Comparison of ENCODE assay signal across 10 mouse cellular contexts in genomic region chr1:82385827-82386230, GRCm38 (mm10).
DNase-seq lines count a peak whose midpoint lies in the region; ATAC-seq lines count a peak whose summit lies in the region.
"Had no signal": no experiment of that assay in that cellular context is flagged by ENCODE, and none has a peak within 500 bp of the region (broad histone marks: within the 10 kb centered on the region; RNA-seq: fewer than 3 reads in every experiment).

No protein-coding gene starts in this region.

- H3K4me2 ChIP-seq in embryonic facial prominence, embryonic 15.5 days (replicated peaks) = no peak overlapping the region
- H3K4me2 ChIP-seq in hindbrain, embryonic 13.5 days = no peak overlapping the region
- no peak overlapping the region for H3K4me2 ChIP-seq in neural tube, embryonic 11.5 days (ENCODE audit: low read depth)
- H3K4me2 ChIP-seq: limb, embryonic 12.5 days had no signal

- H3K4me1 ChIP-seq in embryonic facial prominence, embryonic 15.5 days = peaks cover 14% of the 10 kb centered on the region
- peaks cover 27% of the 10 kb centered on the region for H3K4me1 ChIP-seq in hindbrain, embryonic 13.5 days (replicated peaks)
- peaks cover 14% of the 10 kb centered on the region for H3K4me1 ChIP-seq in neural tube, embryonic 11.5 days (ENCODE audit: control insufficient read depth, insufficient read depth, low read length)

- no peaks in the 10 kb centered on the region for H3K36me3 ChIP-seq in embryonic facial prominence, embryonic 15.5 days
- no peaks in the 10 kb centered on the region for H3K36me3 ChIP-seq in hindbrain, embryonic 13.5 days
- H3K36me3 ChIP-seq in neural tube, embryonic 11.5 days (ENCODE audit: control insufficient read depth, insufficient read depth, low read length) = no peaks in the 10 kb centered on the region
- H3K36me3 ChIP-seq: limb, embryonic 12.5 days had no signal

- DNase-seq in heart, postnatal 10 days = peak; percentile 36 to 38
- DNase-seq in heart, postnatal 36 days = no peak
- peak; percentile 39 for DNase-seq in neural tube, embryonic 11.5 days (ENCODE audit: low spot score)
- no peak for DNase-seq in natural killer cell, adult 2 months (ENCODE audit: low spot score in 2 of 2)
- no peak for DNase-seq in urinary bladder, adult 2 months (ENCODE audit: low spot score)
- DNase-seq: right cerebral cortex, adult 18-20 months had no signal

- no peak for ATAC-seq in embryonic facial prominence, embryonic 15.5 days (ENCODE audit: insufficient number of reproducible peaks, low FRiP score, low TSS enrichment, low read depth)
- 0 out of 2 replicates have a peak, but pooled peaks have one; percentile 13 for ATAC-seq in hindbrain, embryonic 13.5 days (ENCODE audit: low FRiP score)
- no peak for ATAC-seq in neural tube, embryonic 11.5 days (ENCODE audit: insufficient read depth, low FRiP score, low TSS enrichment)
- no peak for ATAC-seq in granulocyte monocyte progenitor cell, adult 5-6 weeks (replicated peaks; ENCODE audit: poor library complexity, severe bottlenecking)

- H3K27me3 ChIP-seq in embryonic facial prominence, embryonic 15.5 days = no peaks in the 10 kb centered on the region
- H3K27me3 ChIP-seq in hindbrain, embryonic 13.5 days = no peaks in the 10 kb centered on the region
- H3K27me3 ChIP-seq in neural tube, embryonic 11.5 days (ENCODE audit: control insufficient read depth, insufficient read depth, low read length) = no peaks in the 10 kb centered on the region
- H3K27me3 ChIP-seq: limb, embryonic 12.5 days had no signal

- H3K4me3 ChIP-seq in embryonic facial prominence, embryonic 15.5 days (replicated peaks) = no peak overlapping the region
- H3K4me3 ChIP-seq in hindbrain, embryonic 13.5 days = no peak overlapping the region
- no peak overlapping the region for H3K4me3 ChIP-seq in neural tube, embryonic 11.5 days (ENCODE audit: low read depth, low read length)
- H3K4me3 ChIP-seq: limb, embryonic 12.5 days had no signal

- no peaks in the 10 kb centered on the region for H3K9me3 ChIP-seq in embryonic facial prominence, embryonic 15.5 days (replicated peaks)
- H3K9me3 ChIP-seq in hindbrain, embryonic 13.5 days = no peaks in the 10 kb centered on the region
- no peaks in the 10 kb centered on the region for H3K9me3 ChIP-seq in neural tube, embryonic 11.5 days (ENCODE audit: control insufficient read depth, low read length)
- H3K9me3 ChIP-seq: limb, embryonic 12.5 days had no signal

- WGBS in embryonic facial prominence, embryonic 15.5 days = 50% methylated on average over 4 of the region's 4 CpGs
- WGBS in hindbrain, embryonic 13.5 days = 28% methylated on average over 4 of the region's 4 CpGs
- WGBS in neural tube, embryonic 11.5 days = 28% methylated on average over 4 of the region's 4 CpGs

- no peak overlapping the region for H3K9ac ChIP-seq in embryonic facial prominence, embryonic 15.5 days
- H3K9ac ChIP-seq in hindbrain, embryonic 13.5 days = no peak overlapping the region
- no peak overlapping the region for H3K9ac ChIP-seq in neural tube, embryonic 11.5 days (ENCODE audit: low read length)
- H3K9ac ChIP-seq: limb, embryonic 12.5 days had no signal

- H3K27ac ChIP-seq in embryonic facial prominence, embryonic 15.5 days (replicated peaks) = peak overlapping the region; percentile 12; the same call in 1 of the 2 replicates
- peak overlapping the region; percentile 52; the same call in 1 of the 2 replicates for H3K27ac ChIP-seq in hindbrain, embryonic 13.5 days
- H3K27ac ChIP-seq in neural tube, embryonic 11.5 days (ENCODE audit: low read depth, low read length) = peak overlapping the region; percentile 76; the same call in 1 of the 2 replicates
- H3K27ac ChIP-seq: limb, embryonic 12.5 days had no signal

- intact Hi-C loops in heart, postnatal 10 days (cut with DNase I) = no loop called here
- intact Hi-C loops in heart, postnatal 36 days (cut with DNase I) = no loop called here

Comparison
In these comparisons a context has a peak if more than half of its experiments do, and no peak if none do; other contexts are left out.
1. DNase-seq: peak in heart, postnatal 10 days (2 of 2) and neural tube, embryonic 11.5 days (single experiment); none in heart, postnatal 36 days (0 of 2), natural killer cell, adult 2 months (0 of 2) and urinary bladder, adult 2 months (single experiment).
2. H3K27ac ChIP-seq: peak in every context shown above with its lines; median percentile 76 in neural tube, embryonic 11.5 days; 52 in hindbrain, embryonic 13.5 days; 12 in embryonic facial prominence, embryonic 15.5 days.